Mouse (Mus musculus) limb, embryonic 14.5 days (tissue): ENCODE data around the gene Pms1. TPM values are rescaled to one million over a fixed set of nuclear protein-coding genes. Genes with fewer than 3 reads are reported as not detected.
"Not testable (repeated sequence)": the region's sequence is repeated elsewhere in the genome, so short reads cannot be mapped to it uniquely, and the experiment has no call there.

ENCODE experiments used
- ATAC-seq: fragments of 200-750 bp; cut with Nextera tagmentation; 2 replicates; pipeline ENCODE4 v1.8.0; 2017; ENCODE audit warnings: low read depth, moderate number of reproducible peaks, moderate TSS enrichment; ENCODE audit not compliant: low FRiP score
- DNase-seq: peaks from one replicate; pipeline ENCODE4 v3.0.0-alpha.2; 2015; ENCODE audit warnings: low spot score
- H3K27ac ChIP-seq: fragments of 300-500 bp; sonication (generic); replicated peaks from 2 replicates; pipeline ENCODE4 v1.5.1; 2014; ENCODE audit warnings: low read depth, mild to moderate bottlenecking, low read length, moderate library complexity, mixed read lengths
- H3K27me3 ChIP-seq: fragments of 300-500 bp; sonication (generic); 2 replicates; pipeline ENCODE4 v1.6.1; 2014; ENCODE audit warnings: low read length, mixed read lengths; ENCODE audit not compliant: control insufficient read depth, insufficient read depth
- H3K36me3 ChIP-seq: fragments of 300-500 bp; sonication (generic); 2 replicates; pipeline ENCODE4 v1.6.1; 2014; ENCODE audit warnings: mild to moderate bottlenecking, low read length, moderate library complexity, mixed read lengths; ENCODE audit not compliant: control insufficient read depth, insufficient read depth
- H3K4me1 ChIP-seq: fragments of 300-500 bp; sonication (generic); 2 replicates; pipeline ENCODE4 v1.6.1; 2014; ENCODE audit warnings: antibody characterized with exemption, low read length, mixed read lengths; ENCODE audit not compliant: control insufficient read depth, insufficient read depth
- H3K4me2 ChIP-seq: fragments of 300-500 bp; sonication (generic); replicated peaks from 2 replicates; pipeline ENCODE4 v1.6.1; 2014; ENCODE audit warnings: low read depth, mild to moderate bottlenecking, low read length, moderate library complexity; ENCODE audit not compliant: severe bottlenecking
- H3K4me3 ChIP-seq: fragments of 300-500 bp; sonication (generic); replicated peaks from 2 replicates; pipeline ENCODE4 v1.5.1; 2014; ENCODE audit warnings: low read length
- H3K9ac ChIP-seq: fragments of 300-500 bp; sonication (generic); 2 replicates; pipeline ENCODE4 v1.6.1; 2014; ENCODE audit warnings: mild to moderate bottlenecking, low read depth, low read length, moderate library complexity; ENCODE audit not compliant: severe bottlenecking
- H3K9me3 ChIP-seq: fragments of 300-500 bp; sonication (generic); 2 replicates; pipeline ENCODE4 v1.6.1; 2016; ENCODE audit warnings: low read length; ENCODE audit not compliant: control insufficient read depth
- POLR2A ChIP-seq: fragments of 200-500 bp; IDR thresholded peaks from 2 replicates; pipeline ENCODE4 v1.8.0; 2012; ENCODE audit warnings: inconsistent platforms, mild to moderate bottlenecking, moderate library complexity, borderline replicate concordance; ENCODE audit not compliant: insufficient read depth, insufficient read length; ENCODE audit errors: extremely low read depth
- WGBS: fragments of 180-500 bp; shearing (Covaris S2); extraction: QIAGEN DNeasy Blood & Tissue Kit; methylation state at CpG from one replicate; pipeline ENCODE4 v1.1.7; 2014; 5-methylcytosine and 5-hydroxymethylcytosine counted together
- polyA plus RNA-seq, 2 experiments: library from polyadenylated mRNA; depleted of rRNA in 1 of 2; stranded (reverse) in 1 of 2; unstranded in 1 of 2; fragments of >200 nt; fragmentation: Nextera tagmentation in 1 of 2; extraction: Ambion mirVana in 1 of 2; gene quantifications; 2 replicates each; pipeline versions ENCODE4 v1.2.1 to v1.2.3; 2012 to 2014

Gene Pms1
- 5.9 and 8.5 TPM in 2 replicates for polyA plus RNA-seq (2012; rRNA removed)
- polyA plus RNA-seq (2014; fragmentation: Nextera tagmentation; extraction: Ambion mirVana): 18.3 and 19.7 TPM in 2 replicates

DNA sequence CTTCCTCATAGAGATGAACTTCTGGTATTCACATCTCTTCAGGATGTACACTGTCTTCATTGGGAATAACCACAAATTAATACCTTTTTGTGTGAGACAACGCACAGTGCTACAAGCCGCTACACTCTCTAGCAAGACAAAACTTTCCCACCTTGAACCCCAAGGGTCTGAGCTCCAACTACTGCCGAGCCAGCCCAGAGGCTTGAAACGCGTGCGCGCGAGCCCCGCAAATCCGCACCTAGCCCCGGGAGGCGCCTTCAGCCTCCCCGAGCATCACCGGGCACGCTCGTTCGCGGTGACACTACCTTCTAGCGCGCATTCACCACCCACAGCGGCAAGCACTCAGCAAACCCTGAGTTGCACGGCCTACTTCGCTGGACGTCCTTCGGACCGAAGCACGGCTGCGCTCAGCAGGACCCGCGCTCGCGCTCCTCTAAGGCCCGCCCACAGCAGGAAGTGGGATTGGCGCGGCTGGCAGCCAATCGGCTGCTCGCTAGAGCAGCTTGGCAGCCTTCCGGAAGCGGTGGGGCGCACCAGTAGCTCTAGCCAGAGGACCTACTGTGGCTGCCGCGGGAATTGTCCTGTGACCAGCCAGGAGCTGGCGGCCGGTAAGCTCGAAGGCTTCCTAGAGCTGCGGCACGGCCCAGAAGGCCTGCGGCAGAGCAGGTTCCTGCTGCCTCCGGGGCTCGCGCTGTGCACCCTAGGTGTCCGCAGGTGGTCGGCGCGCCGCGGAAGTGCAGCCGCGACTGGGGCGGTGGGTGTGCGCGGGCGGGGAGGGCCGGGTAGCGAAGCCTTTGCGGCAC, at the start of gene Pms1, which contains the start of the genes Ormdl1 and Gm28778:
Gene Pms1 (minus strand): TSS at position 438 of the 803 bp plus-strand sequence.
Gene Ormdl1 (plus strand): TSS at position 515 of the 803 bp plus-strand sequence.
Gene Gm28778 (plus strand): TSS at position 531 of the 803 bp plus-strand sequence.
- WGBS: 3% methylated on average over 61 of the region's 66 CpGs
- H3K9me3 ChIP-seq: no peaks in the 10 kb centered on the region
- peaks cover 10% of the 10 kb centered on the region; the same call in 1 of the 2 replicates for H3K36me3 ChIP-seq
- DNase-seq (peak; percentile 96), ATAC-seq (peak; percentile 100)
- H3K4me2 ChIP-seq: peak within 1 kb of the TSS; percentile 63
- TF ChIP-seq POLR2A: peak; percentile 89; the same call in 1 of the 2 replicates
- H3K27ac ChIP-seq: peak within 1 kb of the TSS; percentile 83
- no peaks in the 10 kb centered on the region for H3K27me3 ChIP-seq
- H3K4me1 ChIP-seq: no peaks in the 10 kb centered on the region
- H3K4me3 ChIP-seq: peak within 1 kb of the TSS; percentile 72
- H3K9ac ChIP-seq: peak within 1 kb of the TSS; percentile 81

DNA sequence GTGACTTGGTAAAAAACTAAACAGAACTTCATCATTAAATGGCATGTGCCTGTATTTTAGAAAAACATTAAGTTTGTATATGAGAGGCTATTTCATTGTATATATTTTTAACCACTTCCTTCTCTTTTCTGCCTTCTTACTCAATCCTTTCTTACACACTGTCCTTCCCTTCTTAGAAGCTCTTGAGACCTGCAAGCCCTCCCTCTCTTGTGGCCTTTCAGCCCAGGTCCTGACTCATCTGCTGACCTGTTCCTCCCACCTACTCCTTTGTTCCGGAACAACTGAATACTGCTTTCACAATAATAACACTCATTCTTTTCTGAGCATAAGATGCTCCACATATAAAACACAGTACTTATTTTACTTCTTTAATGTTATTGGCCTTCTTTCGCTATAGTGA, 44.3 kb upstream of the Pms1 start:
- WGBS: 97% methylated on average over 2 of the region's 2 CpGs
- ATAC-seq: no peak
- H3K4me1 ChIP-seq: no peaks in the 10 kb centered on the region
- no peak overlapping the region for H3K9ac ChIP-seq
- no peaks in the 10 kb centered on the region for H3K27me3 ChIP-seq
- H3K4me2 ChIP-seq: no peak overlapping the region
- no peak for DNase-seq
- H3K36me3 ChIP-seq: peaks cover 38% of the 10 kb centered on the region
- no peak for TF ChIP-seq POLR2A
- no peak overlapping the region for H3K4me3 ChIP-seq
- H3K9me3 ChIP-seq: no peaks in the 10 kb centered on the region; the same call in 1 of the 2 replicates
- no peak overlapping the region for H3K27ac ChIP-seq

DNA sequence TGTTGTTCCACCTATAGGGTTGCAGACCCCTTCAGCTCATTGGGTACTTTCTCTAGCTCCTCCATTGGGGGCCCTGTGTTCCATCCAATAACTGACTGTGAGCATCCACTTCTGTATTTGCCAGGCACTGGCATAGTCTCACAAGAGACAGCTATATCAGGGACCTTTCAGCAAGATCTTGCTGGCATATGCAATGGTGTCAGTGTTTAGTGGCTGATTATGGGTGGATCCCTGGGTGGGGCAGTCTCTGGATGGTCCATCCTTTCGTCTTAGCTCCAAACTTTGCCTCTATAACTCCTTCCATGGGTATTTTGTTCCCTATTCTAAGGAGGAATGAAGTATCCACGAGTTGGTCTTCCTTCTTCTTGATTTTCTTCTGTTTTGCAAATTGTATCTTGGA, 40.6 kb upstream of the Pms1 start:
- WGBS: 73% methylated on average over 2 of the region's 2 CpGs
- not testable (repeated sequence) for H3K4me3 ChIP-seq, H3K36me3 ChIP-seq

DNA sequence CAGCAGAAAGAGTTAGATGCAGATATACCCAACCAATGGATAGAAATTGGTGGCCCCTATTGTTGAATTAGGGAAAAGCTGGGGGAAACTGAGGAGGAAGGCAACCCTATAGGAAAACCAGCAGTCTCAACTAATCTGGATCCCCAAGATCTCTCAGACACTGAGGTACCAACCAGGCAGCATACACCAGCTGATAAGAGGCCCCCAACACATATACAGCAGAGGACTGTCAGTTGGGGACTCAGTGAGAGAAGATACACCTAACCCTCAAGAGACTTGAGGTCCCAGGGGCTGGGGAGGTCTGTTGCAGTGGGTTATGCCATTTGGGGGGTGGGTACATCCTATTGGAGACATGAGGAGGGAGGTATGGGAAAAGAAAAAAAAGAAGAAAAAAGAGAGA, 38.6 kb upstream of the Pms1 start:
- no peak overlapping the region for H3K4me3 ChIP-seq
- H3K9me3 ChIP-seq: no peaks in the 10 kb centered on the region
- no peak for TF ChIP-seq POLR2A
- H3K27ac ChIP-seq: no peak overlapping the region
- H3K36me3 ChIP-seq: no peaks in the 10 kb centered on the region
- no peak for DNase-seq
- H3K4me1 ChIP-seq: no peaks in the 10 kb centered on the region
- H3K9ac ChIP-seq: no peak overlapping the region
- H3K27me3 ChIP-seq: no peaks in the 10 kb centered on the region
- no peak for ATAC-seq
- no peak overlapping the region for H3K4me2 ChIP-seq

More for the DNA sequence above, 40.6 kb upstream of the Pms1 start:
- H3K27ac ChIP-seq, H3K9ac ChIP-seq, H3K27me3 ChIP-seq, DNase-seq, H3K4me2 ChIP-seq, H3K4me1 ChIP-seq, ATAC-seq, H3K9me3 ChIP-seq: not testable (repeated sequence)

DNA sequence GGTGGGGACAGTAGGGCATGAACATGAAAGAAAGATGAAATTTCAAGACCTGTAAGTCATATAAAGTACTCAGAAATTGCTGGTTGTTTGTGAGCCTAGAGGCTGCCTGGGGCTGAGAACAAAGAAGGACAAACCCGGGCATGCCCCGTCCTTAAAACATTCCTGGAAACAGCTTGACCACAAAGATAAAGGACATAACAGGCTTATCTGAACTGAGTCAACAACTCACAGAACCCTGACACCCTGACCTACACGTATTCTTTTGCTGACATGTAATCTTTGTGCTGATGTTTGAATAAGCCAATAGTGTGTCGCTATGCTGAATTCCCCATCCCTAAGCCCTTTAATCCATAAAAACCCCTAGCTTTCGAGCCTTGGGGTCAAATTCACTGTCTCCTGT, 36.7 kb upstream of the Pms1 start:
- not testable (repeated sequence) for H3K4me1 ChIP-seq, H3K36me3 ChIP-seq, H3K4me3 ChIP-seq, H3K4me2 ChIP-seq, H3K27ac ChIP-seq, ATAC-seq, H3K27me3 ChIP-seq, H3K9ac ChIP-seq, H3K9me3 ChIP-seq, DNase-seq
- WGBS: 88% methylated on average over 5 of the region's 5 CpGs
